Mouse (Mus musculus) WW6 (cell line): ENCODE measurements around the gene Pcsk6.
"Not testable (repeated sequence)": the region's sequence is repeated elsewhere in the genome, so short reads cannot be mapped to it uniquely, and the experiment has no call there.

Experiments
- DNase-seq: peaks from one replicate; pipeline ENCODE4 v3.0.0-alpha.2; 2013; ENCODE audit warnings: low read depth, low spot score

The Pcsk6 gene

GRCm38 (mm10) chr7:65934238-65934970 lies 72.9 kb downstream of the Pcsk6 start:
- DNase-seq: not testable (repeated sequence)

- no peak for DNase-seq
These were observed 73.7 kb downstream of the Pcsk6 start for GRCm38 (mm10) chr7:65935211-65935610.

- DNase-seq: no peak
These were observed 79.5 kb downstream of the Pcsk6 start for GRCm38 (mm10) chr7:65940988-65941387.

- DNase-seq: no peak
These were observed 83.9 kb downstream of the Pcsk6 start for GRCm38 (mm10) chr7:65945342-65945993.

- DNase-seq: no peak
These were observed 84.9 kb downstream of the Pcsk6 start for GRCm38 (mm10) chr7:65946397-65946796.

GRCm38 (mm10) chr7:65948891-65949290 lies 87.4 kb downstream of the Pcsk6 start:
- no peak for DNase-seq

GRCm38 (mm10) chr7:65954583-65954982 lies 93.0 kb downstream of the Pcsk6 start:
- no peak for DNase-seq

- no peak for DNase-seq
These were observed 94.0 kb downstream of the Pcsk6 start for GRCm38 (mm10) chr7:65955304-65956220.

GRCm38 (mm10) chr7:65957245-65957644 lies 95.7 kb downstream of the Pcsk6 start:
- no peak for DNase-seq

- no peak for DNase-seq
These were observed 96.6 kb downstream of the Pcsk6 start for GRCm38 (mm10) chr7:65958105-65958504.

- no peak for DNase-seq
These were observed 97.8 kb downstream of the Pcsk6 start for GRCm38 (mm10) chr7:65959221-65959924.

- no peak for DNase-seq
These were observed 101.1 kb downstream of the Pcsk6 start for GRCm38 (mm10) chr7:65962611-65963010.

GRCm38 (mm10) chr7:65964398-65964797 lies 102.9 kb downstream of the Pcsk6 start:
- DNase-seq: no peak

GRCm38 (mm10) chr7:65971301-65971700 lies 109.8 kb downstream of the Pcsk6 start:
- no peak for DNase-seq

GRCm38 (mm10) chr7:65977286-65977685 lies 115.8 kb downstream of the Pcsk6 start:
- DNase-seq: no peak

GRCm38 (mm10) chr7:65977977-65978376 lies 116.4 kb downstream of the Pcsk6 start:
- DNase-seq: no peak

GRCm38 (mm10) chr7:65978996-65979823 lies 117.7 kb downstream of the Pcsk6 start:
- DNase-seq: no peak

- no peak for DNase-seq
These were observed 118.5 kb downstream of the Pcsk6 start for GRCm38 (mm10) chr7:65980000-65980399.

GRCm38 (mm10) chr7:65982057-65982456 lies 120.5 kb downstream of the Pcsk6 start:
- no peak for DNase-seq

- DNase-seq: no peak
These were observed 126.7 kb downstream of the Pcsk6 start for GRCm38 (mm10) chr7:65988249-65988648.

GRCm38 (mm10) chr7:65988709-65989108 lies 127.2 kb downstream of the Pcsk6 start:
- no peak for DNase-seq
